8 mouse cellular contexts compared by ENCODE assay signal in the genomic region with DNA sequence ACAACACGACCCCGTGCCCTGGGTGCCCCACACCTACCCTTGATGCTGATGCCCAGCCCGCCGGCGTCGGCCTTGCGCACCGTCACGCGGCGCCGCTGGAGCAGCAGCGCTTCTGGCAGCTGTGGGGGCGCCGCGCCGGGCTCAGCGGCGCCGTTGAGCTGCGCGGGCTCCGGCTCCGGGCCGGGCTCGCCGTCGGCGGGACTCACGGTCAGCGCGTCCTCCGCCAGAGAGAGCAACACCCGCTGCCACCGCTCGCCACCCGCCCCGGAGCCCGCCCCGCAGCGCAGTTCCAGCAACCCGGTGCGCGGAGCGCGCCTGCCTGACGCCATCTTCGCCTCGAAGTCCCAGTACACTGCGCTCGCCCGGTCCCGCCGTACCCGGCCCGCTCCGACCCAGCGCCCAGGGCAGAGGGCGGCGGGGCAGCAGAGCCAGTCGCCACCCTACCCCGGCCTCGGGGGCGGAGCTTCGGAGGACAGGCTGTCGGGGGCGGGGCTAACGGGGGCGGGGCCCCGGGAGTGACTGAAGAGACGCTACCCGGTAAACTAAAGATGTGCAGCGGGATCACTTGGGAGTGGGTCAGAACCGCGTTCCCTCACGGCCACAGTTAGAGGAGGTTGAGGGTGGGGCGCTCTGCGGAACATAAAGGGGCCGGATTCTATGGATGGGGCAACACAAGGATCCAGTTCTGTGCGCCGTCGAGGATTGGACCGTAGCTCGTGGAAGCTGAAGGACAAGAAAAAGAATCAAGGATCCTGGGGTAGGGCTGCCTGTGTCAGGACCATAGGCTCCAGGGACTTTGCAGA. TPM values are rescaled to one million over a fixed set of nuclear protein-coding genes. Genes with fewer than 3 reads are reported as not detected.
A peak's percentile ranks its signal among the peaks of the same experiment; 100 is the strongest.
DNase-seq lines count a peak whose midpoint lies in the region; ATAC-seq lines count a peak whose summit lies in the region.

Gene Snta1 (minus strand): TSS at position 457 of the 803 bp plus-strand sequence.

- H3K4me3 ChIP-seq in embryonic facial prominence, embryonic 11.5 days (ENCODE audit: low read depth, low read length), result peak within 1 kb of the TSS; percentile 54
- peak within 1 kb of the TSS; percentile 73 for H3K4me3 ChIP-seq in intestine, embryonic 16.5 days (ENCODE audit: low read length)
- peak within 1 kb of the TSS; percentile 75 for H3K4me3 ChIP-seq in midbrain, embryonic 10.5 days

- intact Hi-C loops in left cerebral cortex, postnatal 4 days (cut with DNase I), result no loop called here

- H3K4me2 ChIP-seq in embryonic facial prominence, embryonic 11.5 days (ENCODE audit: low read depth, low read length), result peak within 1 kb of the TSS; percentile 87
- H3K4me2 ChIP-seq in intestine, embryonic 16.5 days (ENCODE audit: low read depth, low read length), result peak within 1 kb of the TSS; percentile 92

- 2% methylated on average over 68 of the region's 84 CpGs for WGBS in embryonic facial prominence, embryonic 11.5 days
- 2% methylated on average over 84 of the region's 84 CpGs for WGBS in intestine, embryonic 16.5 days
- WGBS in midbrain, embryonic 10.5 days, result 2% methylated on average over 82 of the region's 84 CpGs

- peak; percentile 93 to 96 for DNase-seq in adrenal gland, postnatal 36 days
- peak; percentile 80 for DNase-seq in embryonic facial prominence, embryonic 11.5 days (ENCODE audit: low spot score)
- no peak for DNase-seq in gonadal fat pad, adult 2 months (ENCODE audit: low read depth)
- peak; percentile 87 for DNase-seq in left cerebral cortex, postnatal 4 days
- DNase-seq in midbrain, embryonic 10.5 days (ENCODE audit: low spot score), result peak; percentile 82
- DNase-seq in right cerebral cortex, postnatal 25 days, result peak; percentile 83
- DNase-seq in urinary bladder, postnatal 36 days (ENCODE audit: low spot score in 2 of 2), result peak; percentile 79 to 85

- H3K9ac ChIP-seq in embryonic facial prominence, embryonic 11.5 days (replicated peaks; ENCODE audit: low read length), result peak within 1 kb of the TSS; percentile 63
- H3K9ac ChIP-seq in intestine, embryonic 16.5 days (ENCODE audit: low read depth, low read length), result peak within 1 kb of the TSS; percentile 74

- H3K27me3 ChIP-seq in embryonic facial prominence, embryonic 11.5 days (ENCODE audit: control insufficient read depth, insufficient read depth, low read length), result 0 out of 2 replicates have a peak, but pooled peaks cover 2% of the 10 kb centered on the region
- H3K27me3 ChIP-seq in intestine, embryonic 16.5 days (replicated peaks; ENCODE audit: control insufficient read depth, insufficient read depth, low read length), result no peaks in the 10 kb centered on the region
- peaks cover 42% of the 10 kb centered on the region for H3K27me3 ChIP-seq in midbrain, embryonic 10.5 days (ENCODE audit: low read depth, poor library complexity, severe bottlenecking)

- H3K4me1 ChIP-seq in embryonic facial prominence, embryonic 11.5 days (ENCODE audit: control insufficient read depth, insufficient read depth, low read length), result no peaks in the 10 kb centered on the region
- peaks cover 8% of the 10 kb centered on the region for H3K4me1 ChIP-seq in intestine, embryonic 16.5 days (ENCODE audit: control insufficient read depth, insufficient read depth, low read length)
- H3K4me1 ChIP-seq in midbrain, embryonic 10.5 days, result peaks cover 25% of the 10 kb centered on the region

- no peaks in the 10 kb centered on the region for H3K9me3 ChIP-seq in embryonic facial prominence, embryonic 11.5 days (replicated peaks; ENCODE audit: control insufficient read depth, low read length)
- H3K9me3 ChIP-seq in intestine, embryonic 16.5 days (ENCODE audit: control insufficient read depth, low read length), result no peaks in the 10 kb centered on the region
- H3K9me3 ChIP-seq in midbrain, embryonic 10.5 days (replicated peaks), result no peaks in the 10 kb centered on the region

- no peaks in the 10 kb centered on the region for H3K36me3 ChIP-seq in embryonic facial prominence, embryonic 11.5 days (replicated peaks; ENCODE audit: control insufficient read depth, insufficient read depth, low read depth, low read length)
- no peaks in the 10 kb centered on the region for H3K36me3 ChIP-seq in intestine, embryonic 16.5 days (ENCODE audit: control insufficient read depth, insufficient read depth, low read length)
- no peaks in the 10 kb centered on the region for H3K36me3 ChIP-seq in midbrain, embryonic 10.5 days

- peak; percentile 76 for ATAC-seq in embryonic facial prominence, embryonic 11.5 days (replicated peaks; ENCODE audit: insufficient number of reproducible peaks, low FRiP score, low TSS enrichment, low read depth)
- ATAC-seq in intestine, embryonic 16.5 days, result peak; percentile 90

- H3K27ac ChIP-seq in embryonic facial prominence, embryonic 11.5 days (replicated peaks; ENCODE audit: low read depth, low read length), result no peak within 1 kb of the TSS
- no peak within 1 kb of the TSS for H3K27ac ChIP-seq in intestine, embryonic 16.5 days (ENCODE audit: low read length)
- peak within 1 kb of the TSS; percentile 85 for H3K27ac ChIP-seq in midbrain, embryonic 10.5 days (replicated peaks)

RNA-seq across cellular contexts. Expression of gene Snta1, which starts in this region (rescaled TPM):
- 10 to 100 TPM; 22.1 to 26.5 TPM for total RNA-seq in adrenal gland, postnatal 36 days (2021)
- polyA plus RNA-seq in embryonic facial prominence, embryonic 11.5 days (2014; fragmentation: Nextera tagmentation; extraction: Ambion mirVana), result 2.1 TPM in 2 replicates
- polyA plus RNA-seq in gonadal fat pad, adult 2 months (2012; rRNA removed), result 40.8 and 51.8 TPM in 2 replicates
- polyA plus RNA-seq in intestine, embryonic 16.5 days (2015; fragmentation: Nextera tagmentation; extraction: Ambion mirVana), result 4.1 and 4.3 TPM in 2 replicates
- 10 to 100 TPM; 21.7 to 22.2 TPM for total RNA-seq in left cerebral cortex, postnatal 4 days (2021)
- 3.0 and 5.1 TPM in 2 replicates for polyA plus RNA-seq in midbrain, embryonic 10.5 days (2016; fragmentation: Nextera tagmentation; extraction: Ambion mirVana)
